Mouse (Mus musculus) liver, embryonic 15.5 days (tissue): ENCODE data around the gene Arhgef28. TPM values are rescaled to one million over a fixed set of nuclear protein-coding genes. Genes with fewer than 3 reads are reported as not detected.

ENCODE experiments used
- ATAC-seq: fragments of 200-750 bp; cut with Nextera tagmentation; 2 replicates; pipeline ENCODE4 v1.8.0; 2017; ENCODE audit warnings: moderate number of reproducible peaks, mild to moderate bottlenecking, moderate library complexity; ENCODE audit not compliant: insufficient read depth
- H3K27ac ChIP-seq: fragments of 300-500 bp; sonication (generic); replicated peaks from 2 replicates; pipeline ENCODE4 v1.5.1; 2015; ENCODE audit warnings: mild to moderate bottlenecking, inconsistent platforms
- H3K27me3 ChIP-seq: fragments of 300-500 bp; sonication (generic); 2 replicates; pipeline ENCODE4 v1.6.1; 2015; ENCODE audit warnings: mild to moderate bottlenecking, inconsistent platforms
- H3K36me3 ChIP-seq: fragments of 300-500 bp; sonication (generic); replicated peaks from 2 replicates; pipeline ENCODE4 v1.6.1; 2015; ENCODE audit warnings: moderate library complexity, mild to moderate bottlenecking, inconsistent platforms
- H3K4me1 ChIP-seq: fragments of 300-500 bp; sonication (generic); replicated peaks from 2 replicates; pipeline ENCODE4 v1.6.1; 2015; ENCODE audit warnings: inconsistent platforms
- H3K4me2 ChIP-seq: fragments of 300-500 bp; sonication (generic); 2 replicates; pipeline ENCODE4 v1.6.1; 2015; ENCODE audit warnings: moderate library complexity, mild to moderate bottlenecking, inconsistent platforms
- H3K4me3 ChIP-seq: fragments of 300-500 bp; sonication (generic); replicated peaks from 2 replicates; pipeline ENCODE4 v1.5.1; 2015; ENCODE audit warnings: mild to moderate bottlenecking, inconsistent platforms
- H3K9ac ChIP-seq: fragments of 300-500 bp; sonication (generic); 2 replicates; pipeline ENCODE4 v1.6.1; 2015; ENCODE audit warnings: moderate library complexity, mild to moderate bottlenecking, inconsistent platforms
- H3K9me3 ChIP-seq: fragments of 300-500 bp; sonication (generic); replicated peaks from 2 replicates; pipeline ENCODE4 v1.6.1; 2016; ENCODE audit warnings: inconsistent platforms
- WGBS: fragments of 180-500 bp; shearing (Covaris S2); methylation state at CpG from one replicate; pipeline ENCODE4 v1.1.7; 2015; ENCODE audit warnings: mixed read lengths; ENCODE audit not compliant: insufficient replicate concordance; 5-methylcytosine and 5-hydroxymethylcytosine counted together
- polyA plus RNA-seq: library from polyadenylated mRNA; unstranded; fragments of >200 nt; fragmentation: Nextera tagmentation; extraction: Ambion mirVana; gene quantifications from 2 replicates; pipeline ENCODE4 v1.2.1, GENCODE M21; 2015

Arhgef28 gene
- polyA plus RNA-seq, 1 experiment from 2014 or later = 0.60 TPM

- no peaks in the 10 kb centered on the region for H3K4me1 ChIP-seq
- H3K4me3 ChIP-seq = no peak overlapping the region
- no peak overlapping the region for H3K4me2 ChIP-seq
- no peak for ATAC-seq
- no peaks in the 10 kb centered on the region for H3K36me3 ChIP-seq
- H3K27me3 ChIP-seq = no peaks in the 10 kb centered on the region
- 74% methylated on average over 14 of the region's 14 CpGs for WGBS
- H3K9me3 ChIP-seq = no peaks in the 10 kb centered on the region
- H3K9ac ChIP-seq = no peak overlapping the region
- H3K27ac ChIP-seq = no peak overlapping the region
Measured at GRCm38 (mm10) chr13:97899604-97900379, 306.4 kb downstream of the Arhgef28 start.

- Histone ChIP-seq H3K9me3 (no peaks in the 10 kb centered on the region), H3K4me3 (no peak overlapping the region), H3K4me2 (no peak overlapping the region), H3K36me3 (no peaks in the 10 kb centered on the region), H3K4me1 (no peaks in the 10 kb centered on the region), H3K27me3 (no peaks in the 10 kb centered on the region), H3K9ac (no peak overlapping the region), H3K27ac (no peak overlapping the region)
- ATAC-seq = no peak
- WGBS = 31% methylated on average over 2 of the region's 2 CpGs
Measured at GRCm38 (mm10) chr13:97898590-97898989, 307.6 kb downstream of the Arhgef28 start.

GRCm38 (mm10) chr13:97893031-97893825, 313.0 kb downstream of the Arhgef28 start:
- H3K4me1 ChIP-seq = no peaks in the 10 kb centered on the region
- no peak overlapping the region for H3K27ac ChIP-seq
- ATAC-seq = no peak
- no peak overlapping the region for H3K9ac ChIP-seq
- H3K4me2 ChIP-seq = no peak overlapping the region
- H3K9me3 ChIP-seq = no peaks in the 10 kb centered on the region
- no peaks in the 10 kb centered on the region for H3K36me3 ChIP-seq
- H3K27me3 ChIP-seq = no peaks in the 10 kb centered on the region
- WGBS = 49% methylated on average over 10 of the region's 10 CpGs
- no peak overlapping the region for H3K4me3 ChIP-seq

GRCm38 (mm10) chr13:97892089-97892884, 314.0 kb downstream of the Arhgef28 start:
- H3K4me1 ChIP-seq = no peaks in the 10 kb centered on the region
- H3K27ac ChIP-seq = no peak overlapping the region
- no peak overlapping the region for H3K9ac ChIP-seq
- H3K4me3 ChIP-seq = no peak overlapping the region
- no peak for ATAC-seq
- H3K36me3 ChIP-seq = no peaks in the 10 kb centered on the region
- H3K4me2 ChIP-seq = no peak overlapping the region
- WGBS = 67% methylated on average over 15 of the region's 15 CpGs
- H3K27me3 ChIP-seq = no peaks in the 10 kb centered on the region
- no peaks in the 10 kb centered on the region for H3K9me3 ChIP-seq

GRCm38 (mm10) chr13:97888046-97888445, 318.2 kb downstream of the Arhgef28 start:
- H3K36me3 ChIP-seq = no peaks in the 10 kb centered on the region
- H3K4me2 ChIP-seq = no peak overlapping the region
- no peaks in the 10 kb centered on the region for H3K9me3 ChIP-seq
- H3K27me3 ChIP-seq = no peaks in the 10 kb centered on the region
- H3K4me1 ChIP-seq = no peaks in the 10 kb centered on the region
- 65% methylated on average over 6 of the region's 6 CpGs for WGBS
- H3K27ac ChIP-seq = no peak overlapping the region
- no peak overlapping the region for H3K4me3 ChIP-seq
- ATAC-seq = no peak
- H3K9ac ChIP-seq = no peak overlapping the region

GRCm38 (mm10) chr13:97887558-97887957, 318.7 kb downstream of the Arhgef28 start:
- no peak overlapping the region for H3K27ac ChIP-seq
- WGBS = 54% methylated on average over 7 of the region's 7 CpGs
- no peak for ATAC-seq

GRCm38 (mm10) chr13:97883629-97884028, 322.6 kb downstream of the Arhgef28 start:
- H3K36me3 ChIP-seq = no peaks in the 10 kb centered on the region
- no peaks in the 10 kb centered on the region for H3K4me1 ChIP-seq
- no peak for ATAC-seq
- H3K4me3 ChIP-seq = no peak overlapping the region
- no peaks in the 10 kb centered on the region for H3K27me3 ChIP-seq
- H3K4me2 ChIP-seq = no peak overlapping the region
- H3K9me3 ChIP-seq = no peaks in the 10 kb centered on the region
- no peak overlapping the region for H3K9ac ChIP-seq
- WGBS = 67% methylated on average over 10 of the region's 10 CpGs
- no peak overlapping the region for H3K27ac ChIP-seq

More at GRCm38 (mm10) chr13:97887558-97887957, 318.7 kb downstream of the Arhgef28 start:
- Histone ChIP-seq H3K27me3 (no peaks in the 10 kb centered on the region), H3K4me2 (no peak overlapping the region), H3K9me3 (no peaks in the 10 kb centered on the region), H3K4me1 (no peaks in the 10 kb centered on the region), H3K4me3 (no peak overlapping the region), H3K36me3 (no peaks in the 10 kb centered on the region), H3K9ac (no peak overlapping the region)

GRCm38 (mm10) chr13:97876450-97876849, 329.8 kb downstream of the Arhgef28 start:
- H3K9me3 ChIP-seq = no peaks in the 10 kb centered on the region
- WGBS = 75% methylated on average over 4 of the region's 4 CpGs
- H3K36me3 ChIP-seq = no peaks in the 10 kb centered on the region
- H3K4me3 ChIP-seq = no peak overlapping the region
- ATAC-seq = no peak
- H3K4me1 ChIP-seq = no peaks in the 10 kb centered on the region
- H3K9ac ChIP-seq = no peak overlapping the region
- no peaks in the 10 kb centered on the region for H3K27me3 ChIP-seq
- no peak overlapping the region for H3K4me2 ChIP-seq
- no peak overlapping the region for H3K27ac ChIP-seq

GRCm38 (mm10) chr13:97876031-97876430, 330.2 kb downstream of the Arhgef28 start:
- no peak overlapping the region for H3K4me2 ChIP-seq
- H3K9ac ChIP-seq = no peak overlapping the region
- no peaks in the 10 kb centered on the region for H3K36me3 ChIP-seq
- H3K4me3 ChIP-seq = no peak overlapping the region
- no peaks in the 10 kb centered on the region for H3K27me3 ChIP-seq
- 71% methylated on average over 6 of the region's 6 CpGs for WGBS
- no peaks in the 10 kb centered on the region for H3K4me1 ChIP-seq
- H3K9me3 ChIP-seq = no peaks in the 10 kb centered on the region
- no peak for ATAC-seq
- no peak overlapping the region for H3K27ac ChIP-seq

- Histone ChIP-seq H3K9ac (no peak overlapping the region), H3K27ac (no peak overlapping the region), H3K4me2 (no peak overlapping the region), H3K36me3 (no peaks in the 10 kb centered on the region), H3K4me3 (no peak overlapping the region), H3K27me3 (no peaks in the 10 kb centered on the region), H3K9me3 (no peaks in the 10 kb centered on the region), H3K4me1 (no peaks in the 10 kb centered on the region)
- 68% methylated on average over 12 of the region's 12 CpGs for whole genome bisulfite sequencing
- ATAC-seq = no peak
Measured at GRCm38 (mm10) chr13:97869428-97869827, 336.8 kb downstream of the Arhgef28 start.
